Mouse (Mus musculus): ENCODE results near the gene Cbfb. TPM values are rescaled to one million over a fixed set of nuclear protein-coding genes. Genes with fewer than 3 reads are reported as not detected.
"Not testable (repeated sequence)": the region's sequence is repeated elsewhere in the genome, so short reads cannot be mapped to it uniquely, and the experiment has no call there.

The Cbfb gene
- total RNA-seq, 4 experiments from 2014 or later: 19.5 to 27.1 (median 23.1) TPM

GRCm38 (mm10) chr8:105178211-105178800 lies 7.8 kb downstream of the Cbfb start:
- DNase-seq (ENCODE audit: low spot score in 2 of 2): no peak

- DNase-seq (ENCODE audit: low spot score in 2 of 2): no peak
These were observed 11.7 kb downstream of the Cbfb start for GRCm38 (mm10) chr8:105182201-105182600.

GRCm38 (mm10) chr8:105186467-105187005 lies 16.1 kb downstream of the Cbfb start:
- no peak for DNase-seq (ENCODE audit: low spot score in 2 of 2)

GRCm38 (mm10) chr8:105192182-105192581 lies 21.7 kb downstream of the Cbfb start:
- no peak for DNase-seq (ENCODE audit: low spot score in 2 of 2)

- no peak for DNase-seq (ENCODE audit: low spot score in 2 of 2)
These were observed 35.3 kb downstream of the Cbfb start for GRCm38 (mm10) chr8:105205748-105206147.

- DNase-seq (ENCODE audit: low spot score in 2 of 2): peak; percentile 15 to 31
These were observed 36.3 kb downstream of the Cbfb start for GRCm38 (mm10) chr8:105206766-105207275.

- DNase-seq (ENCODE audit: low spot score in 2 of 2): no peak
These were observed 37.3 kb downstream of the Cbfb start for GRCm38 (mm10) chr8:105207675-105208273.

GRCm38 (mm10) chr8:105209153-105210110 lies 39.0 kb downstream of the Cbfb start:
- DNase-seq (ENCODE audit: low spot score in 2 of 2): no peak

- DNase-seq (ENCODE audit: low spot score in 2 of 2): no peak
These were observed 43.6 kb downstream of the Cbfb start for GRCm38 (mm10) chr8:105214104-105214503.

GRCm38 (mm10) chr8:105217926-105218522 lies 47.5 kb downstream of the Cbfb start:
- no peak for DNase-seq (ENCODE audit: low spot score in 2 of 2)

GRCm38 (mm10) chr8:105223850-105224249 lies 53.4 kb downstream of the Cbfb start:
- no peak for DNase-seq (ENCODE audit: low spot score in 2 of 2)

GRCm38 (mm10) chr8:105224413-105225271 lies 54.2 kb downstream of the Cbfb start, which contains the start of gene D230025D16Rik:
TSS of gene D230025D16Rik (plus strand) at chr8:105225145.
- DNase-seq (ENCODE audit: low spot score in 2 of 2): peak; percentile 88 to 94

- DNase-seq (ENCODE audit: low spot score in 2 of 2): no peak
These were observed 54.8 kb downstream of the Cbfb start for GRCm38 (mm10) chr8:105225272-105225593.

GRCm38 (mm10) chr8:105225917-105226316 lies 55.4 kb downstream of the Cbfb start:
- DNase-seq (ENCODE audit: low spot score in 2 of 2): no peak

- DNase-seq (ENCODE audit: low spot score in 2 of 2): no peak
These were observed 61.2 kb downstream of the Cbfb start for GRCm38 (mm10) chr8:105231503-105232320.

- DNase-seq (ENCODE audit: low spot score in 2 of 2): not testable (repeated sequence)
These were observed 61.8 kb downstream of the Cbfb start for GRCm38 (mm10) chr8:105232321-105232693.

GRCm38 (mm10) chr8:105233126-105233935 lies 62.9 kb downstream of the Cbfb start:
- no peak for DNase-seq (ENCODE audit: low spot score in 2 of 2)

GRCm38 (mm10) chr8:105235206-105235605 lies 64.7 kb downstream of the Cbfb start:
- DNase-seq (ENCODE audit: low spot score in 2 of 2): no peak

Data from layer of hippocampus, adult 8-10 months (tissue).